Mouse (Mus musculus) v-Abl transformed pro-B cells (cell line): ENCODE results near the gene Tdrkh.

ENCODE experiments used
- in situ Hi-C, 2 experiments: fragments of 400-800 bp; cut with MboI; formaldehyde crosslinking; loops; one replicate each; pipeline ENCODE4 v1.15.1; 2025; ENCODE audit not compliant: unreplicated experiment in 2 of 2

The Tdrkh gene

GRCm38 (mm10) chr3:94413031-94413679 is at the start of gene Tdrkh:
Tdrkh (plus strand) TSS chr3:94413273.
- in situ Hi-C loops = no loop called here

GRCm38 (mm10) chr3:94363291-94364153 is 49.6 kb upstream of the Tdrkh start:
- in situ Hi-C loops = loop anchor here in 1 of 2 experiments (10.0 to 25.0 kb wide), 3 partner anchors 481 to 1001 kb away; no protein-coding TSS in a partner anchor

GRCm38 (mm10) chr3:94364154-94364526 is 48.9 kb upstream of the Tdrkh start:
- in situ Hi-C loops = loop anchor here in 1 of 2 experiments (10.0 to 25.0 kb wide), 3 partner anchors 481 to 1002 kb away; no protein-coding TSS in a partner anchor

GRCm38 (mm10) chr3:94366761-94367160 is 46.3 kb upstream of the Tdrkh start:
- in situ Hi-C loops = loop anchor here (5.0 to 25.0 kb wide), 6 partner anchors 236 to 1004 kb away; no protein-coding TSS in a partner anchor

GRCm38 (mm10) chr3:94367511-94367910 is 45.6 kb upstream of the Tdrkh start:
- in situ Hi-C loops = loop anchor here (5.0 to 25.0 kb wide), 6 partner anchors 235 to 1005 kb away; no protein-coding TSS in a partner anchor

- in situ Hi-C loops = loop anchor here (5.0 to 25.0 kb wide), 6 partner anchors 234 to 1006 kb away; no protein-coding TSS in a partner anchor
These were observed 44.4 kb upstream of the Tdrkh start for GRCm38 (mm10) chr3:94368631-94369030.

GRCm38 (mm10) chr3:94369709-94370108 is 43.4 kb upstream of the Tdrkh start:
- in situ Hi-C loops = loop anchor here (5.0 to 25.0 kb wide), 6 partner anchors 233 to 1007 kb away; no protein-coding TSS in a partner anchor

GRCm38 (mm10) chr3:94371637-94372036 is 41.4 kb upstream of the Tdrkh start:
- in situ Hi-C loops = loop anchor here in 1 of 2 experiments (25.0 kb wide), 1 partner anchor 1009 kb away; no protein-coding TSS in a partner anchor

GRCm38 (mm10) chr3:94372038-94372437 is 41.0 kb upstream of the Tdrkh start:
- in situ Hi-C loops = loop anchor here in 1 of 2 experiments (25.0 kb wide), 1 partner anchor 1010 kb away; no protein-coding TSS in a partner anchor

- in situ Hi-C loops = loop anchor here in 1 of 2 experiments (25.0 kb wide), 1 partner anchor 1010 kb away; no protein-coding TSS in a partner anchor
These were observed 40.4 kb upstream of the Tdrkh start, which contains the start of gene Rorc for GRCm38 (mm10) chr3:94372641-94373040. Rorc (plus strand) TSS chr3:94372794.

GRCm38 (mm10) chr3:94373090-94373489 is 40.0 kb upstream of the Tdrkh start:
- in situ Hi-C loops = loop anchor here in 1 of 2 experiments (25.0 kb wide), 1 partner anchor 1011 kb away; no protein-coding TSS in a partner anchor

- in situ Hi-C loops = loop anchor here in 1 of 2 experiments (25.0 kb wide), 1 partner anchor 1011 kb away; no protein-coding TSS in a partner anchor
These were observed 39.5 kb upstream of the Tdrkh start for GRCm38 (mm10) chr3:94373597-94374011.

- in situ Hi-C loops = loop anchor here in 1 of 2 experiments (25.0 kb wide), 1 partner anchor 1012 kb away; no protein-coding TSS in a partner anchor
These were observed 38.4 kb upstream of the Tdrkh start for GRCm38 (mm10) chr3:94374636-94375035.

GRCm38 (mm10) chr3:94375146-94375545 is 37.9 kb upstream of the Tdrkh start:
- in situ Hi-C loops = no loop called here

- in situ Hi-C loops = no loop called here
These were observed 37.2 kb upstream of the Tdrkh start for GRCm38 (mm10) chr3:94375861-94376260.

- in situ Hi-C loops = no loop called here
These were observed 35.8 kb upstream of the Tdrkh start for GRCm38 (mm10) chr3:94377028-94377923.

- in situ Hi-C loops = no loop called here
These were observed 33.1 kb upstream of the Tdrkh start for GRCm38 (mm10) chr3:94379831-94380510.

- in situ Hi-C loops = no loop called here
These were observed 30.8 kb upstream of the Tdrkh start for GRCm38 (mm10) chr3:94382308-94382707.

- in situ Hi-C loops = no loop called here
These were observed 29.6 kb upstream of the Tdrkh start for GRCm38 (mm10) chr3:94383476-94383875.
